In the genomic region with DNA sequence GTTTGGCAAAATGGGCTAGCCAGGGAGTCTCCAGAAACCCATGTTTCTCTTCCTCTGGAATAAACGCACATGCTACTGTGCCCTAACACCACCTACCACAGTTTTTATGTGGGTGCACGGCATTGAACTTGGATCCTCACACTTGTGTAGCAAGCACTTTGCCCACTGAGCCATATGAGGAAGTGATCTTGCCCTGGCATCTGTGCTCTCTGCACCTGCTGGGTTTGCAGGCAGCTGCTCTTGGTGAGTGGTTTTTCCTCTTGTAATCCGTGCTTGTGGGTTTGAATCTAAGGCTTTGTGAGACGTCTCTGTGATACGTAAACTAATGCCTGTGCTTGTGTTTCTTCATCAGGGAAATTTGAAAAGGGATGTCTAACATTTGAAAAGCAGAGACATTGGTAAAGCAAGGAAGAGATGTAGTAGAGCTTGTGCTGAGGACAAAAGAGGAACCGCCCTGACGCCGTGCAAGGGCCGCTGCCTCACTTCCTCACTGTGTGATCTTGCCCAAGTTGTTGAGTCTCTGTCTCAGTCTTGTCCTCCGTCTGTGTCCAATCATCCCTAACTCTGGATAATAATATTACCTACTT, we compare ENCODE assay signal across 17 mouse cellular contexts. TPM values are rescaled to one million over a fixed set of nuclear protein-coding genes. Genes with fewer than 3 reads are reported as not detected.
DNase-seq lines count a peak whose midpoint lies in the region; ATAC-seq and TF ChIP-seq lines count a peak whose summit lies in the region.
"Had no signal": no experiment of that assay in that cellular context is flagged by ENCODE, and none has a peak within 500 bp of the region (broad histone marks: within the 10 kb centered on the region; RNA-seq: fewer than 3 reads in every experiment).

No protein-coding gene starts in this region.

- ATAC-seq in neutrophil, adult 5-6 weeks (ENCODE audit: extremely low read depth, insufficient number of reproducible peaks, low FRiP score, poor library complexity, severe bottlenecking): peak; percentile 85

- DNase-seq in thymus, adult 2 months: peak; percentile 24
- DNase-seq in thymus, adult 18-20 months: no peak
- DNase-seq in lung, postnatal 25 days (ENCODE audit: low spot score): peak; percentile 21
- DNase-seq in embryonic facial prominence, embryonic 10.5 days (ENCODE audit: low spot score): no peak
- DNase-seq in right cerebral cortex, postnatal 14 days: no peak
- DNase-seq in left cerebral cortex, adult 9 months (ENCODE audit: low spot score in 2 of 2): no peak
- DNase-seq: adrenal gland, postnatal 25 days; cerebellum, adult 11-12 months; embryo, embryonic 11 days; heart, postnatal 14 days had no signal

- no peaks in the 10 kb centered on the region for H3K27me3 ChIP-seq in thymus, adult 2 months (ENCODE audit: control insufficient read depth, insufficient read depth, low read length)
- no peaks in the 10 kb centered on the region for H3K27me3 ChIP-seq in embryonic facial prominence, embryonic 10.5 days (replicated peaks; ENCODE audit: low read depth, poor library complexity, severe bottlenecking)
- H3K27me3 ChIP-seq: limb, embryonic 12.5 days had no signal

- TF ChIP-seq POLR2A in thymus, adult 2 months (IDR thresholded peaks at IDR 0.05; ENCODE audit: control insufficient read depth, extremely low read depth, insufficient read depth, low read length, poor library complexity): no peak

- TF ChIP-seq CTCF in thymus, adult 2 months (IDR thresholded peaks at IDR 0.05; ENCODE audit: borderline replicate concordance, control insufficient read depth, extremely low read depth, insufficient read depth, low read length, poor library complexity): no peak

- H3K27ac ChIP-seq in thymus, adult 2 months (ENCODE audit: control insufficient read depth, insufficient read depth, low read length): no peak overlapping the region
- H3K27ac ChIP-seq in embryonic facial prominence, embryonic 10.5 days (replicated peaks): no peak overlapping the region
- H3K27ac ChIP-seq: heart, adult 2 months; kidney, postnatal 0 days; limb, embryonic 12.5 days had no signal

- H3K4me1 ChIP-seq in thymus, adult 2 months (replicated peaks; ENCODE audit: control insufficient read depth, insufficient read depth, low read length): no peaks in the 10 kb centered on the region
- no peaks in the 10 kb centered on the region for H3K4me1 ChIP-seq in embryonic facial prominence, embryonic 10.5 days
- H3K4me1 ChIP-seq: limb, embryonic 12.5 days had no signal

- no peaks in the 10 kb centered on the region for H3K36me3 ChIP-seq in thymus, adult 2 months (ENCODE audit: control insufficient read depth, insufficient read depth, low read length)
- no peaks in the 10 kb centered on the region for H3K36me3 ChIP-seq in embryonic facial prominence, embryonic 10.5 days (replicated peaks)
- H3K36me3 ChIP-seq: limb, embryonic 12.5 days had no signal

- 16% methylated on average over 10 of the region's 10 CpGs for WGBS in thymus, adult 2 months
- WGBS in embryonic facial prominence, embryonic 10.5 days: 86% methylated on average over 10 of the region's 10 CpGs

- no peaks in the 10 kb centered on the region for H3K9me3 ChIP-seq in embryonic facial prominence, embryonic 10.5 days
- H3K9me3 ChIP-seq: limb, embryonic 12.5 days had no signal

- H3K4me3 ChIP-seq in thymus, adult 2 months (ENCODE audit: control insufficient read depth, insufficient read depth, low read length): no peak overlapping the region
- H3K4me3 ChIP-seq in embryonic facial prominence, embryonic 10.5 days: no peak overlapping the region
- H3K4me3 ChIP-seq: erythroblast, embryonic 14.5 days; heart, adult 2 months; limb, embryonic 12.5 days had no signal

RNA-seq across cellular contexts. Expression of a gene that starts 18.6 kb away (rescaled TPM):
- 0.11 and 0.40 TPM in 2 replicates for polyA plus RNA-seq in thymus, adult 2 months (2012; rRNA removed)
- not detected in 2 replicates for total RNA-seq in neutrophil, adult 5-6 weeks (2017)
- 0.29 TPM in 1 of 2 replicates, not detected in the other for polyA plus RNA-seq in embryonic facial prominence, embryonic 10.5 days (2016; fragmentation: Nextera tagmentation; extraction: Ambion mirVana)
- total RNA-seq: adrenal gland, postnatal 25 days had no signal
- polyA plus RNA-seq: erythroblast, embryonic 14.5 days; kidney, postnatal 0 days had no signal

RNA-seq across cellular contexts. Expression of a gene that starts 52.1 kb away (rescaled TPM):
- polyA plus RNA-seq in thymus, adult 2 months (2012; rRNA removed): 0.82 and 0.88 TPM in 2 replicates
- total RNA-seq in neutrophil, adult 5-6 weeks (2017): not detected in 2 replicates
- 8.5 and 11.4 TPM in 2 replicates for polyA plus RNA-seq in embryonic facial prominence, embryonic 10.5 days (2016; fragmentation: Nextera tagmentation; extraction: Ambion mirVana)
- total RNA-seq: heart, adult 2 months; heart, postnatal 14 days had no signal
- polyA plus RNA-seq: erythroblast, embryonic 14.5 days; heart, adult 2 months had no signal

RNA-seq across cellular contexts. Expression of a gene that starts 59.9 kb away (rescaled TPM):
- 0.52 and 0.53 TPM in 2 replicates for polyA plus RNA-seq in thymus, adult 2 months (2012; rRNA removed)
- total RNA-seq in neutrophil, adult 5-6 weeks (2017): 50.3 and 60.8 TPM in 2 replicates
- not detected in 2 replicates for polyA plus RNA-seq in embryonic facial prominence, embryonic 10.5 days (2016; fragmentation: Nextera tagmentation; extraction: Ambion mirVana)
- total RNA-seq: heart, adult 2 months; heart, postnatal 14 days; layer of hippocampus, postnatal 25 days had no signal
- polyA plus RNA-seq: erythroblast, embryonic 14.5 days; limb, embryonic 12.5 days; lung, embryonic 16.5 days had no signal

Comparison
In these comparisons a context has a peak if more than half of its experiments do, and no peak if none do; other contexts are left out.
1. DNase-seq: peak in thymus, adult 2 months (single experiment) and lung, postnatal 25 days (single experiment); none in thymus, adult 18-20 months (0 of 2), embryonic facial prominence, embryonic 10.5 days (single experiment), right cerebral cortex, postnatal 14 days (single experiment) and left cerebral cortex, adult 9 months (0 of 2).